Mouse (Mus musculus) MEL (cell line): ENCODE results near the gene Camk1d.

Experiments
- HCFC1 ChIP-seq: IDR thresholded peaks from 2 replicates; pipeline ENCODE4 v1.6.1; 2012; ENCODE audit warnings: low read depth, mild to moderate bottlenecking, inconsistent platforms, low read length, improper control_type of control experiment, moderate library complexity
- MAX ChIP-seq: IDR thresholded peaks from 2 replicates; pipeline ENCODE4 v1.6.1; 2011; ENCODE audit warnings: low read length, improper control_type of control experiment
- TAL1 ChIP-seq: IDR thresholded peaks from 2 replicates; pipeline ENCODE4 v1.6.1; 2012; ENCODE audit warnings: mild to moderate bottlenecking, inconsistent platforms, low read length, moderate library complexity, mixed read lengths

GRCm38 (mm10) chr2:5600183-5600962 is 113.9 kb downstream of the Camk1d start:
- no peak for TF ChIP-seq HCFC1
- TF ChIP-seq TAL1 = no peak
- TF ChIP-seq MAX = no peak
